Mouse (Mus musculus) ES-E14 (cell line): Measurements from ENCODE around the gene Tdrd9. TPM values are rescaled to one million over a fixed set of nuclear protein-coding genes. Genes with fewer than 3 reads are reported as not detected.
"Not testable (repeated sequence)": the region's sequence is repeated elsewhere in the genome, so short reads cannot be mapped to it uniquely, and the experiment has no call there.

Experiments
- DNase-seq: peaks from one replicate; pipeline ENCODE4 v3.0.0-alpha.2; 2013; ENCODE audit warnings: low read depth, low spot score
- H3K27ac ChIP-seq: 2 replicates; pipeline ENCODE4 v1.5.1; 2012; ENCODE audit warnings: low read depth, mild to moderate bottlenecking, low read length, moderate library complexity, mixed read lengths; ENCODE audit not compliant: poor library complexity, insufficient read depth, severe bottlenecking
- H3K36me3 ChIP-seq: 2 replicates; pipeline ENCODE4 v1.6.1; 2012; ENCODE audit warnings: mild to moderate bottlenecking, low read length, moderate library complexity, mixed read lengths; ENCODE audit not compliant: control insufficient read depth, poor library complexity, insufficient read depth, severe bottlenecking
- H3K4me1 ChIP-seq, 2 experiments: fragments of 150-350 bp in 1 of 2; sonication (generic) in 1 of 2; 2 replicates each; pipeline ENCODE4 v1.6.1; 2012; ENCODE audit warnings: low read length in 2 of 2, mild to moderate bottlenecking in 1 of 2, mixed read lengths in 1 of 2; ENCODE audit not compliant: control insufficient read depth in 2 of 2, insufficient read depth in 2 of 2, poor library complexity in 1 of 2
- H3K4me3 ChIP-seq, 2 experiments: fragments of 150-350 bp in 1 of 2; sonication (generic) in 1 of 2; 2 replicates each; pipeline ENCODE4 v1.5.1; 2012; ENCODE audit warnings: low read length in 2 of 2, low read depth in 1 of 2, mild to moderate bottlenecking in 1 of 2, mixed read lengths in 1 of 2; ENCODE audit not compliant: insufficient read depth in 1 of 2, poor library complexity in 1 of 2, severe bottlenecking in 1 of 2
- H3K9ac ChIP-seq: 2 replicates; pipeline ENCODE4 v1.6.1; 2012; ENCODE audit warnings: low read depth, mild to moderate bottlenecking, low read length, mixed read lengths; ENCODE audit not compliant: poor library complexity, insufficient read depth, severe bottlenecking
- H3K9me3 ChIP-seq: fragments of 150-350 bp; sonication (generic); 2 replicates; pipeline ENCODE4 v1.6.1; 2012; ENCODE audit warnings: low read depth, mild to moderate bottlenecking, low read length; ENCODE audit not compliant: control insufficient read depth, insufficient read depth
- CHD2 ChIP-seq: IDR thresholded peaks from 2 replicates; pipeline ENCODE4 v1.6.1; 2014; ENCODE audit warnings: mild to moderate bottlenecking, low read depth, low read length, inconsistent platforms
- HCFC1 ChIP-seq: IDR thresholded peaks from 2 replicates; pipeline ENCODE4 v1.6.1; 2012; ENCODE audit warnings: low read length, inconsistent platforms, borderline replicate concordance; ENCODE audit not compliant: insufficient read depth
- MAFK ChIP-seq: IDR thresholded peaks from 2 replicates; pipeline ENCODE4 v1.6.1; 2014; ENCODE audit warnings: mild to moderate bottlenecking, low read depth, low read length, inconsistent platforms; ENCODE audit not compliant: insufficient read depth
- ZC3H11A ChIP-seq: IDR thresholded peaks from 2 replicates; pipeline ENCODE4 v1.6.1; 2012; ENCODE audit warnings: low read depth, mild to moderate bottlenecking, inconsistent platforms, low read length, borderline replicate concordance
- ZNF384 ChIP-seq: IDR thresholded peaks from 2 replicates; pipeline ENCODE4 v1.6.1; 2012; ENCODE audit warnings: low read depth, low read length, inconsistent platforms
- in situ Hi-C, 2 experiments: fragments of 600-800 bp; cut with MboI; formaldehyde crosslinking; loops; one replicate each; pipeline ENCODE4 v1.15.1; 2025; ENCODE audit warnings: low sequenced_read_pairs in 2 of 2, inconsistent platforms in 1 of 2; ENCODE audit not compliant: unreplicated experiment in 2 of 2
- total RNA-seq: library from RNA; depleted of rRNA; stranded (reverse); fragments of 300-350 nt; gene quantifications from 2 replicates; pipeline ENCODE4 v1.2.3, GENCODE M21; 2012

Gene Tdrd9
- total RNA-seq, 1 experiment: 0.67 TPM

DNA sequence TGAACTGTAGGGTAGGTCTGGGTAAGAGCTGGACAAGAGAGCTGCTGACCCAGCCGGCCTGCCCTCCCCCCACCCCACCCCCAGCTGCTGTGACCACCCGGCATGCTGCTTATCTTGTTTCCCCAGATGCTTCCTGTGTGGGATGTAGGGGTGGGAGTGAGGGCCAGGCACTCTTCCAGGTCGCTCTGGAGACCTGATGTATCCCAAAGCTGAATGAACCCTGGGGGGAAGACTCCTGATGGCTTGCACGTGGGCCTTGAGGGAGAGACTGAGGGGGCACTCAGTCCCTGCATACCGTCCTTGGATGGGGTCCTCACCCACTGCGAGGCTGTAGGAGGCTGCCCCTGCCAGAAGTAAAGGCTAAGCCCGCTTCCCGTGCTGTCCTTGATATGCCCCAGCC lies 26.2 kb upstream of the Tdrd9 start:
- H3K4me1 ChIP-seq: peaks cover 2 to 18% of the 10 kb centered on the region in 2 experiments; a peak in 3 of 4 replicates
- no peaks in the 10 kb centered on the region for H3K36me3 ChIP-seq
- no peaks in the 10 kb centered on the region for H3K9me3 ChIP-seq
- in situ Hi-C loops: no loop called here
- DNase-seq: no peak
- no peak for TF ChIP-seq ZNF384
- no peak for TF ChIP-seq ZC3H11A
- TF ChIP-seq MAFK: no peak
- no peak for TF ChIP-seq CHD2
- no peak for TF ChIP-seq HCFC1
- H3K9ac ChIP-seq: no peak overlapping the region
- H3K4me3 ChIP-seq: no peak overlapping the region
- H3K27ac ChIP-seq: no peak overlapping the region

DNA sequence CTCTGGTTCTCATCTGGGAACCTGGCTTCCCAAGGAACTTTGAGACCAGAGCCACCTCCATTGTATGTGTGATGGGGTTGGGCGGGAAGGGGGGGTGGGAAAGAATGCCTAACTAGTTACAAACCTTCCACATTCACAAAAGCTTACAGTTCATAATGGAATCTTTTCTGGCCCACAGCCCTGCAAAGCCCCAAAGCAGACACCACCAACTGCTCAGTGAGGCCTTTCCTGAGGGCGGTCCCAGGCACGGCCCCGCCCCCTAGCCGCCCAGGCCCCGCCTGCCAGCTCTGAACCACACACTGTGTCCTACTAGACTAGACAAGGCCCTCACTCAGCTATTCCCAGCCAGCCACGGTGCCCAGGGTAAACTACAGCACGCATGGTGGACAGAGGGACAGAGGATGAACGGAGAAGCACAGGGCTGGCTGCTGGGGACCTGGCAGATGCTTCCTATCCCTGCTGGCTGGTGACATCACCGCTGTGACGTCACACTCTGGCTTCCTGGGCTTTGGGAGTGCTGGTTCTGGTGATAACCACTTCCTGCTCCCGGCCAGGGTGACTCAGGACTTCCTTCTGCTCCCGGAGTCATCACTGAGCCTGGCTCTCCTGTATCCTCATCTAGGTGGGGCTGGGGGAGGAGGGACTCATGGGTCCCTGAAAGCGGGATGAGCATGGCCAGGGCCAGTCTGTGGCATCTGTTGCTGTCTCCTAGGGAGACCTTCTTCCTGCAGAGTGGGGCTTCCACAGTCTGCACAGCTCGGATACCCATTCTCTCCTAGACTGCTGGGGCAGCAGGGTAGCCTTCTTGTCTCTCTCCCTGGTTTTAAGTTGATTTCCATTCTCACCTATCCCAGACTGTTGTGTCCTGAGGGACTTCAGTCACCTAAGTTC lies 25.3 kb upstream of the Tdrd9 start:
- H3K9me3 ChIP-seq, H3K27ac ChIP-seq, H3K36me3 ChIP-seq, DNase-seq, H3K9ac ChIP-seq, in situ Hi-C loops, H3K4me3 ChIP-seq: not testable (repeated sequence)
- peaks cover 2 to 18% of the 10 kb centered on the region in 2 experiments; a peak in 3 of 4 replicates for H3K4me1 ChIP-seq

DNA sequence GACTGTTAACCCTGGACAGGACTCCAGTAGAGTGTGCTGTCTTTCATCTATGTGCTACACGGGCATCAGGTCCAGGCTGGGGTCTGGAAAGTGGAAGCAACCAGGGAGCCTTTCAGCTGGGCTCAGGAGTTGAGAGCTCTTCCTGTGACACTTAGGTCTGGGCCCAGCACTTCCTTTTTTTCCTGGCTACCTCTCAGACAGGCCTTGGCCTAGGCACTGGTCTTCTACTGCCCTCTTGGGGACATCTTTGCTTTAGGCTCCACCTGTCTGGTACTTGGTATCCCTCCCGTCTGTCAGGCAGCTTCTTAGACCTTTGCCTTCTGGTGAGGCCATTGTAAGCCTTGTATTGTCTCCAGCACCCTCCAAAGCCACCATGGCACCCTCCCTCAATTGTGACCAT lies 24.6 kb upstream of the Tdrd9 start:
- Histone ChIP-seq H3K27ac (no peak overlapping the region; the same call in 1 of the 2 replicates), H3K9ac (no peak overlapping the region), H3K4me1 (peaks cover 2 to 18% of the 10 kb centered on the region in 2 experiments; a peak in 3 of 4 replicates), H3K4me3 (no peak overlapping the region), H3K9me3 (no peaks in the 10 kb centered on the region), H3K36me3 (no peaks in the 10 kb centered on the region)
- no peak for DNase-seq
- no peak; the same call in 1 of the 2 replicates for TF ChIP-seq ZC3H11A
- TF ChIP-seq ZNF384: no peak
- TF ChIP-seq CHD2: no peak
- no peak for TF ChIP-seq MAFK
- no peak for TF ChIP-seq HCFC1
- in situ Hi-C loops: no loop called here

DNA sequence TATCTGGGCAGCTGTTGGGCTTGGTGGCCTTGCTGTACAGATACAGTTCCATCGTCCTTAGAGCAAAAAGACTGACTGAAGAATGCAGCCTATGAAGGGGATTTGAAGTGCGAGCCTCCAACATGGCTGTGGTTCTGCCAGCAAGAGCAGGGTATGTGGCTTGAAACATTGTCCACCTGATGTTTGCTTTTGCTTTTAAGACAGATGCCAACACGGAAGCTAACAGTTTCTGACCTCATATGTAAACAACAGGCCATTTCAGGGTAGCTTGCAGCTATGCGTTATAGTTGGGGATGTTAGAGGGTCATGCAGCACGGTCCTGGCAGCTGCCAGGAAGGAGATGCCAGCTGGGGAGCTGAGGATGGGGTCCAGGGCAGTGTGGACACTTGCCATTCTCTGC lies 20.9 kb upstream of the Tdrd9 start:
- Histone ChIP-seq H3K9me3 (no peaks in the 10 kb centered on the region), H3K36me3 (no peaks in the 10 kb centered on the region), H3K4me3 (no peak overlapping the region), H3K9ac (no peak overlapping the region), H3K4me1 (peaks cover 0 to 2% of the 10 kb centered on the region in 2 experiments; a peak in 1 of 4 replicates), H3K27ac (no peak overlapping the region)
- in situ Hi-C loops: no loop called here
- TF ChIP-seq ZC3H11A (no peak), HCFC1 (no peak), ZNF384 (no peak), CHD2 (no peak), MAFK (no peak)
- DNase-seq: no peak

DNA sequence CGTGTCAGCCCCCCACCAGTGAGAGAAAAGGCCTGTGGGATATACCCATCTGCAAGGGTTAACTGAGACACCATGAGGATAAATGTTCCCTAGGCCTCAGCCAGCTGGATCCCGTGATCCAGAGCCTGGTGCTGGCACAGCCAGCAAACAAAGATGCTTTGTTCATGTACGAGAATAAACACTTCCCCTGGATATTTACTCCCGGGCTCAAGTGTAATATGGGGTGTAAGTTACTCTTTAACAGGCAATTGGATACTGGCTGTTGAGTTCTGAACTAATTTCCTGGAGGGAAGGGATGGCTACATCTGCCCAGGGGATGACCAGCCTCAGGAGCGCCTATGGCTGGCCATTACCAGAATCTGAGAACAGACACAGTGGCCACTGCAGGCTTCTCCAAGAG lies 19.7 kb upstream of the Tdrd9 start:
- no peak for DNase-seq

More for the DNA sequence above, 19.7 kb upstream of the Tdrd9 start:
- Histone ChIP-seq H3K27ac (no peak overlapping the region), H3K4me3 (no peak overlapping the region), H3K36me3 (no peaks in the 10 kb centered on the region), H3K9me3 (no peaks in the 10 kb centered on the region), H3K9ac (no peak overlapping the region), H3K4me1 (no peaks in the 10 kb centered on the region)
- in situ Hi-C loops: no loop called here
- TF ChIP-seq MAFK (no peak), HCFC1 (no peak), ZC3H11A (no peak), ZNF384 (no peak), CHD2 (no peak)
